Mouse (Mus musculus) forebrain, embryonic 10.5 days (tissue): ENCODE results near the gene Borcs6. TPM values are rescaled to one million over a fixed set of nuclear protein-coding genes. Genes with fewer than 3 reads are reported as not detected.

Experiments
- DNase-seq: peaks from one replicate; pipeline ENCODE4 v3.0.0-alpha.2; 2017; ENCODE audit warnings: low spot score; ENCODE audit errors: extremely low spot score
- H3K27ac ChIP-seq: fragments of 300-500 bp; sonication (generic); 2 replicates; pipeline ENCODE4 v1.5.1; 2016; ENCODE audit warnings: mild to moderate bottlenecking
- H3K27me3 ChIP-seq: fragments of 300-500 bp; sonication (generic); 2 replicates; pipeline ENCODE4 v1.6.1; 2016; ENCODE audit warnings: mild to moderate bottlenecking; ENCODE audit not compliant: poor library complexity, severe bottlenecking
- H3K36me3 ChIP-seq: fragments of 300-500 bp; sonication (generic); replicated peaks from 2 replicates; pipeline ENCODE4 v1.6.1; 2016; ENCODE audit warnings: mild to moderate bottlenecking, moderate library complexity
- H3K4me1 ChIP-seq: fragments of 300-500 bp; sonication (generic); 2 replicates; pipeline ENCODE4 v1.6.1; 2016
- H3K4me3 ChIP-seq: fragments of 300-500 bp; sonication (generic); 2 replicates; pipeline ENCODE4 v1.5.1; 2016; ENCODE audit warnings: mild to moderate bottlenecking, moderate library complexity
- H3K9me3 ChIP-seq: fragments of 300-500 bp; sonication (generic); 2 replicates; pipeline ENCODE4 v1.6.1; 2016; ENCODE audit warnings: mild to moderate bottlenecking, moderate library complexity
- WGBS: fragments of 180-500 bp; shearing (Covaris S2); methylation state at CpG from one replicate; pipeline ENCODE4 v1.1.7; 2016; 5-methylcytosine and 5-hydroxymethylcytosine counted together
- polyA plus RNA-seq: library from polyadenylated mRNA; unstranded; fragments of >200 nt; fragmentation: Nextera tagmentation; extraction: Ambion mirVana; gene quantifications from 2 replicates; pipeline ENCODE4 v1.2.1, GENCODE M21; 2016

Borcs6 gene
- polyA plus RNA-seq, 1 experiment from 2014 or later, result 3.8 TPM

DNA sequence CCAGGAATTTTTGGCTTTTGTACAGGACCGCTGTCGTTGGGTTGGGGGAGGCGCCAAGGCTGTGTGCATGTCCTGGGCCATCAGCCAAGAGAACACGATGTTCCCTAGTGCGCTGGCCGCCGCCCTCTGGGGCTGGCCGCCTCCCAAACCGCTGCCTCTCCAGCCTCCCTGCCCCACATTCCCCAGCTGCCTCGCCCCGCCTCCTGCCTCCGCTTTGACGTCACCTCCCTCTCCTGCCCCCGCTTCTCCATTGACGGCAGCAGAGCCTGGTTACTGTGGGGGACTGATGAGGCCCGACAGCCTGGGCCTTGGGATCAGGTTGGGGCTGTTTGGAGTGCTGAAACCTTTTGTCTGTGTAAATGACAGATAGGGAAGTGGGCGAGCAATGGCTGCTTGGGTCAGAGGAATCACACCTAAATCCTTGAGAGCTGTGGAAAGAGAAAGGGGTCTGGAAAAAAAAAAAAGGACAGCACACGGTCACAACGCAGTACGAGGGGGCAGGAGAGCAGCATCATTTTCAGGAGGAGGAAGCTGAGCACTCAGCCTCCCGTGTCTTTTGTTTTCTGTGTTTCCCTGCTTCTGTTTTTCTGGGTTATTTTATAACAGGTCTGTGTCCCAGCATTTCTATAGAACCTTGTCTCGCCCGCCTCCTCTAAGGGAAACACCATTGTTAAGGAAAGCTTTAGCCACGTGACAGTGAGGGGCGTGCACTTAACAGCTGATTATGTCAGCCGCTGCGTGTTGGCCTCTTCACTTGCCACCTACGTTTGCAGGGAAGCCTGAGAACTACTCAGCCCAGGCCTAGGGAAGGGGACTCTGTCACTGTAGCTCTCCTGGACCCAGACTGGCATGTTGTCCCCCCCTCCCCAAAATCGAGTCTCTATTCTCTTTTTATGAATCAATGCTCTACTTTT lies 37.7 kb downstream of the Borcs6 start:
- H3K4me1 ChIP-seq, result peaks cover 71% of the 10 kb centered on the region
- peak overlapping the region; percentile 65 for H3K4me3 ChIP-seq
- WGBS, result 3% methylated on average over 29 of the region's 29 CpGs

GRCm38 (mm10) chr11:69098039-69098761 lies 38.7 kb downstream of the Borcs6 start:
- no peak for DNase-seq
- WGBS, result 24% methylated on average over 8 of the region's 8 CpGs
- Histone ChIP-seq H3K4me3 (peak overlapping the region; percentile 65), H3K36me3 (peaks cover 27% of the 10 kb centered on the region), H3K9me3 (no peaks in the 10 kb centered on the region), H3K27me3 (no peaks in the 10 kb centered on the region), H3K27ac (peak overlapping the region; percentile 86), H3K4me1 (peaks cover 71% of the 10 kb centered on the region)

More for the DNA sequence above, 37.7 kb downstream of the Borcs6 start:
- H3K27ac ChIP-seq, result peak overlapping the region; percentile 82
- H3K9me3 ChIP-seq, result no peaks in the 10 kb centered on the region
- H3K36me3 ChIP-seq, result peaks cover 24% of the 10 kb centered on the region
- H3K27me3 ChIP-seq, result no peaks in the 10 kb centered on the region
- DNase-seq, result peak; percentile 86

DNA sequence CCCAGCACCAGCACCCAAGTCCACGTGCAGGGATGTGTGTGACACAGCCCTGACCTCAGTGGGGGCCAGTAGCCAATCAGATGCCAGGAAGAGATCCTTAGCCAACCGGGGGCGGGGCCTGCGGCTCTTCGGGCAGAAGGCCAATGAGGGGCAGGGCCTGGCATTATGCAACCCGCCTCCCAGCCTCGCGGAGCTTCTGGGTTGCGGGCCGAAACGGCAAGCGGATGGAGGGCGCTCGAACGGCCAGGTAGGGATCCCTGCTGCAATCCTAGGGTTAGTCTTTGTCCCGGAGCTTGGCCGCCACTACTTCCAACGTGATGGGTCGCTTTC lies 39.2 kb downstream of the Borcs6 start:
- H3K9me3 ChIP-seq, result no peaks in the 10 kb centered on the region
- peak; percentile 92 for DNase-seq
- peaks cover 71% of the 10 kb centered on the region for H3K4me1 ChIP-seq
- H3K36me3 ChIP-seq, result peaks cover 33% of the 10 kb centered on the region
- H3K27ac ChIP-seq, result peak overlapping the region; percentile 86
- H3K27me3 ChIP-seq, result no peaks in the 10 kb centered on the region
- peak overlapping the region; percentile 65 for H3K4me3 ChIP-seq
- WGBS, result under 1% methylated on average over 19 of the region's 19 CpGs

GRCm38 (mm10) chr11:69099177-69099914 lies 39.8 kb downstream of the Borcs6 start:
- H3K4me1 ChIP-seq, result peaks cover 65% of the 10 kb centered on the region
- no peaks in the 10 kb centered on the region for H3K9me3 ChIP-seq
- WGBS, result 2% methylated on average over 22 of the region's 22 CpGs
- DNase-seq, result no peak
- peaks cover 39% of the 10 kb centered on the region for H3K36me3 ChIP-seq
- H3K4me3 ChIP-seq, result peak overlapping the region; percentile 65
- no peaks in the 10 kb centered on the region for H3K27me3 ChIP-seq
- H3K27ac ChIP-seq, result peak overlapping the region; percentile 86

GRCm38 (mm10) chr11:69099915-69100345 lies 40.4 kb downstream of the Borcs6 start:
- 1% methylated on average over 23 of the region's 23 CpGs for WGBS
- Histone ChIP-seq H3K36me3 (peaks cover 45% of the 10 kb centered on the region), H3K4me1 (peaks cover 62% of the 10 kb centered on the region), H3K27me3 (no peaks in the 10 kb centered on the region), H3K27ac (peak overlapping the region; percentile 86), H3K9me3 (no peaks in the 10 kb centered on the region), H3K4me3 (peak overlapping the region; percentile 65)
- peak; percentile 84 for DNase-seq

- peaks cover 53% of the 10 kb centered on the region for H3K36me3 ChIP-seq
These were observed 41.3 kb downstream of the Borcs6 start for GRCm38 (mm10) chr11:69100639-69101360.

DNA sequence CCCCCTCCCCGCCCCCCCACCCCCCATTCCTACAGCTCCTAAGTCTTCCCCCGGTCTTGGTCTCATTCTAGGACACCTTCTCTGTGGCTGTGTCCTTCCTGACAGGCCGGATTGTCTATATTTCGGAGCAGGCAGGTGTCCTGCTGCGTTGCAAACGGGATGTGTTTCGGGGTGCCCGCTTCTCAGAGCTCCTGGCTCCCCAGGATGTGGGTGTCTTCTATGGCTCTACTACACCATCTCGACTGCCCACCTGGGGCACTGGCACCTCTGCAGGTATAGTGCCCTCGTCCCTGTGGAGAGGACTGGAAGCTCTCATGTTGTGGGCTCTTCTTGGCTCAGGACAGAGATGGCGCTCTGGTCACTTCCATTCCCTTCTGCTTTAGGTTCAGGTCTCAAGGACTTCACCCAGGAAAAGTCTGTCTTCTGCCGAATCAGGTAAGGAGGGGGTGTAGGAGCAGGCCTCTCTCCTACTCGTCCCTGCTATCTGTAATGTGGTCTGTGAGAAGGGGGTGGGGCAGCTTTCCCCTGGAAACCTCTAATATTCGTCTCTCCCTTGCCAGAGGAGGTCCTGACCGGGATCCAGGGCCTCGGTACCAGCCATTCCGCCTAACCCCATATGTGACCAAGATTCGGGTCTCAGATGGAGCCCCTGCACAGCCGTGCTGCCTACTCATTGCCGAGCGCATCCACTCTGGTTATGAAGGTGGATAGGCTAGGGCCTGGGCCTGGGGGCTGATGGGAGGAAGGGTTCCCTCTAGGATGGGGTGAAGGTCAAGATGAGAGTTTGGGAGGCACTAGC lies 42.3 kb downstream of the Borcs6 start:
- DNase-seq, result no peak
- Histone ChIP-seq H3K27ac (no peak overlapping the region), H3K4me3 (no peak overlapping the region), H3K27me3 (no peaks in the 10 kb centered on the region), H3K9me3 (no peaks in the 10 kb centered on the region), H3K36me3 (peaks cover 63% of the 10 kb centered on the region), H3K4me1 (peaks cover 43% of the 10 kb centered on the region)
- WGBS, result 89% methylated on average over 21 of the region's 21 CpGs

More at GRCm38 (mm10) chr11:69100639-69101360, 41.3 kb downstream of the Borcs6 start:
- DNase-seq, result no peak
- Histone ChIP-seq H3K4me3 (peak overlapping the region; percentile 65), H3K4me1 (peaks cover 53% of the 10 kb centered on the region), H3K27ac (peak overlapping the region; percentile 86), H3K27me3 (no peaks in the 10 kb centered on the region), H3K9me3 (no peaks in the 10 kb centered on the region)
- WGBS, result 94% methylated on average over 20 of the region's 20 CpGs

GRCm38 (mm10) chr11:69102403-69102725 lies 42.8 kb downstream of the Borcs6 start:
- WGBS, result 93% methylated on average over 7 of the region's 7 CpGs
- Histone ChIP-seq H3K4me3 (no peak overlapping the region), H3K9me3 (no peaks in the 10 kb centered on the region), H3K27ac (no peak overlapping the region), H3K36me3 (peaks cover 69% of the 10 kb centered on the region), H3K4me1 (peaks cover 37% of the 10 kb centered on the region), H3K27me3 (no peaks in the 10 kb centered on the region)
- DNase-seq, result no peak

- WGBS, result 95% methylated on average over 14 of the region's 14 CpGs
- Histone ChIP-seq H3K27ac (no peak overlapping the region), H3K9me3 (no peaks in the 10 kb centered on the region), H3K4me1 (peaks cover 30% of the 10 kb centered on the region), H3K36me3 (peaks cover 77% of the 10 kb centered on the region), H3K27me3 (no peaks in the 10 kb centered on the region), H3K4me3 (no peak overlapping the region; the same call in 1 of the 2 replicates)
- DNase-seq, result no peak
These were observed 43.6 kb downstream of the Borcs6 start for GRCm38 (mm10) chr11:69103121-69103520.

DNA sequence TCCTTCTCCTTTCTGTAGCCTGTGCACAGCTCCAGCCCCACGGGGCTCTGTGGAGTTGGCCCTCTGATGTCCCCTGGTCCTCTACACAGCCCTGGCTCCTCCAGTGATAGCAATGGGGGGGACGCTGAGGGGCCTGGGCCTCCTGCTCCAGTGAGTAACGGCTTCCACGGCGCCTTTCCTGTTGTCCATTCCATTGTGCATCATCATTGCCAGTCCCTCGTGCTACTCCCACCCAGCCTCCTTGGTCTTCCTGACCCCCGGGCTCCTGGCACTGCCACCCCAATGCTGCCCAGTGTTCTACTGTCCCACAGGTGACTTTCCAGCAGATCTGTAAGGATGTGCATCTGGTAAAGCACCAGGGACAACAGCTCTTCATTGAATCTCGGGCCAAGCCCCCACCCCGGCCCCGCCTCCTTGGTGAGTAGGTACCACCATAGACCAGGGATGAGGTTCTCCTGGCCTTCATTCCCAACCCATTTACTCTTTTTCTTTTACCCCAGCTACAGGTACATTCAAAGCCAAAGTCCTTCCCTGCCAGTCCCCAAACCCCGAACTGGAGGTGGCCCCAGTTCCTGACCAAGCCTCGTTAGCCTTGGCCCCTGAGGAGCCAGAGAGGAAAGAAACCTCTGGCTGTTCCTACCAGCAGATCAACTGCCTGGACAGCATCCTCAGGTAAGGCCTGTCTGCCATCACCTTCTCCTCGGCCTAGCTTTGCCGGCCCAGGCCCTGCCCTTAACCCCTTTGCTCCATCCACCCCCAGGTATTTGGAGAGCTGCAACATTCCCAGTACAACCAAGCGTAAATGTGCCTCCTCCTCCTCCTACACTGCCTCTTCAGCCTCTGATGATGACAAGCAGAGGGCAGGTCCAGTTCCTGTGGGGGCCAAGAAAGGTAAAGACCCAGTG lies 44.3 kb downstream of the Borcs6 start:
- Histone ChIP-seq H3K27me3 (no peaks in the 10 kb centered on the region), H3K4me3 (no peak overlapping the region; the same call in 1 of the 2 replicates), H3K27ac (peak overlapping the region; percentile 13; the same call in 1 of the 2 replicates), H3K36me3 (peaks cover 83% of the 10 kb centered on the region), H3K9me3 (no peaks in the 10 kb centered on the region), H3K4me1 (peaks cover 23% of the 10 kb centered on the region)
- DNase-seq, result no peak
- 90% methylated on average over 15 of the region's 15 CpGs for WGBS

- Histone ChIP-seq H3K4me1 (peaks cover 23% of the 10 kb centered on the region), H3K4me3 (no peak overlapping the region; the same call in 1 of the 2 replicates), H3K36me3 (peaks cover 90% of the 10 kb centered on the region), H3K9me3 (no peaks in the 10 kb centered on the region), H3K27me3 (no peaks in the 10 kb centered on the region), H3K27ac (peak overlapping the region; percentile 13; the same call in 1 of the 2 replicates)
- 89% methylated on average over 14 of the region's 14 CpGs for WGBS
- DNase-seq, result no peak
These were observed 45.0 kb downstream of the Borcs6 start for GRCm38 (mm10) chr11:69104487-69104886.
